Mouse (Mus musculus): ENCODE data around the gene Gga3. TPM values are rescaled to one million over a fixed set of nuclear protein-coding genes. Genes with fewer than 3 reads are reported as not detected.

The Gga3 gene
- polyA plus RNA-seq, 1 experiment from 2014 or later: 13.6 TPM

GRCm38 (mm10) chr11:115643265-115643664, 39.4 kb upstream of the Gga3 start:
- DNase-seq (ENCODE audit: low spot score) (no peak), ATAC-seq (replicated peaks; ENCODE audit: insufficient number of reproducible peaks, low FRiP score, low TSS enrichment, low read depth) (no peak)
- Histone ChIP-seq H3K4me2 (ENCODE audit: low read depth, low read length) (no peak overlapping the region), H3K4me3 (ENCODE audit: low read depth, low read length) (no peak overlapping the region), H3K9me3 (replicated peaks; ENCODE audit: control insufficient read depth, low read length) (no peaks in the 10 kb centered on the region), H3K27ac (replicated peaks; ENCODE audit: low read depth, low read length) (no peak overlapping the region), H3K27me3 (ENCODE audit: control insufficient read depth, insufficient read depth, low read length) (no peaks in the 10 kb centered on the region), H3K9ac (replicated peaks; ENCODE audit: low read length) (no peak overlapping the region), H3K36me3 (replicated peaks; ENCODE audit: control insufficient read depth, insufficient read depth, low read depth, low read length) (no peaks in the 10 kb centered on the region), H3K4me1 (ENCODE audit: control insufficient read depth, insufficient read depth, low read length) (no peaks in the 10 kb centered on the region)
- WGBS: 80% methylated on average over 10 of the region's 10 CpGs

GRCm38 (mm10) chr11:115642705-115643104, 38.9 kb upstream of the Gga3 start:
- Histone ChIP-seq H3K36me3 (replicated peaks; ENCODE audit: control insufficient read depth, insufficient read depth, low read depth, low read length) (no peaks in the 10 kb centered on the region), H3K4me2 (ENCODE audit: low read depth, low read length) (no peak overlapping the region), H3K27ac (replicated peaks; ENCODE audit: low read depth, low read length) (no peak overlapping the region), H3K4me3 (ENCODE audit: low read depth, low read length) (no peak overlapping the region), H3K27me3 (ENCODE audit: control insufficient read depth, insufficient read depth, low read length) (no peaks in the 10 kb centered on the region), H3K4me1 (ENCODE audit: control insufficient read depth, insufficient read depth, low read length) (no peaks in the 10 kb centered on the region), H3K9ac (replicated peaks; ENCODE audit: low read length) (no peak overlapping the region), H3K9me3 (replicated peaks; ENCODE audit: control insufficient read depth, low read length) (no peaks in the 10 kb centered on the region)
- ATAC-seq (replicated peaks; ENCODE audit: insufficient number of reproducible peaks, low FRiP score, low TSS enrichment, low read depth) (no peak), DNase-seq (ENCODE audit: low spot score) (no peak)
- 98% methylated on average over 2 of the region's 2 CpGs for WGBS

- H3K4me1 ChIP-seq (ENCODE audit: control insufficient read depth, insufficient read depth, low read length): no peaks in the 10 kb centered on the region
- H3K4me3 ChIP-seq (ENCODE audit: low read depth, low read length): no peak overlapping the region
- ATAC-seq (replicated peaks; ENCODE audit: insufficient number of reproducible peaks, low FRiP score, low TSS enrichment, low read depth) (no peak), DNase-seq (ENCODE audit: low spot score) (no peak)
- no peak overlapping the region for H3K27ac ChIP-seq (replicated peaks; ENCODE audit: low read depth, low read length)
- H3K36me3 ChIP-seq (replicated peaks; ENCODE audit: control insufficient read depth, insufficient read depth, low read depth, low read length): no peaks in the 10 kb centered on the region
- no peak overlapping the region for H3K4me2 ChIP-seq (ENCODE audit: low read depth, low read length)
- no peaks in the 10 kb centered on the region for H3K9me3 ChIP-seq (replicated peaks; ENCODE audit: control insufficient read depth, low read length)
- 82% methylated on average over 4 of the region's 4 CpGs for WGBS
- no peaks in the 10 kb centered on the region for H3K27me3 ChIP-seq (ENCODE audit: control insufficient read depth, insufficient read depth, low read length)
- no peak overlapping the region for H3K9ac ChIP-seq (replicated peaks; ENCODE audit: low read length)
These were observed 37.8 kb upstream of the Gga3 start for GRCm38 (mm10) chr11:115641664-115642036.

- Histone ChIP-seq H3K4me2 (ENCODE audit: low read depth, low read length) (no peak overlapping the region), H3K9me3 (replicated peaks; ENCODE audit: control insufficient read depth, low read length) (no peaks in the 10 kb centered on the region), H3K4me3 (ENCODE audit: low read depth, low read length) (no peak overlapping the region), H3K4me1 (ENCODE audit: control insufficient read depth, insufficient read depth, low read length) (no peaks in the 10 kb centered on the region), H3K27ac (replicated peaks; ENCODE audit: low read depth, low read length) (no peak overlapping the region), H3K9ac (replicated peaks; ENCODE audit: low read length) (no peak overlapping the region), H3K36me3 (replicated peaks; ENCODE audit: control insufficient read depth, insufficient read depth, low read depth, low read length) (no peaks in the 10 kb centered on the region), H3K27me3 (ENCODE audit: control insufficient read depth, insufficient read depth, low read length) (no peaks in the 10 kb centered on the region)
- ATAC-seq (replicated peaks; ENCODE audit: insufficient number of reproducible peaks, low FRiP score, low TSS enrichment, low read depth) (no peak; the same call in 1 of the 2 replicates), DNase-seq (ENCODE audit: low spot score) (no peak)
- 51% methylated on average over 14 of the region's 14 CpGs for WGBS
These were observed 37.3 kb upstream of the Gga3 start for GRCm38 (mm10) chr11:115640978-115641663.

GRCm38 (mm10) chr11:115640311-115640828, 36.5 kb upstream of the Gga3 start:
- Histone ChIP-seq H3K4me1 (ENCODE audit: control insufficient read depth, insufficient read depth, low read length) (no peaks in the 10 kb centered on the region), H3K36me3 (replicated peaks; ENCODE audit: control insufficient read depth, insufficient read depth, low read depth, low read length) (no peaks in the 10 kb centered on the region), H3K27ac (replicated peaks; ENCODE audit: low read depth, low read length) (no peak overlapping the region), H3K4me2 (ENCODE audit: low read depth, low read length) (no peak overlapping the region), H3K9me3 (replicated peaks; ENCODE audit: control insufficient read depth, low read length) (no peaks in the 10 kb centered on the region), H3K4me3 (ENCODE audit: low read depth, low read length) (no peak overlapping the region), H3K9ac (replicated peaks; ENCODE audit: low read length) (no peak overlapping the region), H3K27me3 (ENCODE audit: control insufficient read depth, insufficient read depth, low read length) (no peaks in the 10 kb centered on the region)
- ATAC-seq (replicated peaks; ENCODE audit: insufficient number of reproducible peaks, low FRiP score, low TSS enrichment, low read depth): no peak
- no peak for DNase-seq (ENCODE audit: low spot score)
- WGBS: 86% methylated on average over 3 of the region's 4 CpGs

GRCm38 (mm10) chr11:115639540-115639939, 35.7 kb upstream of the Gga3 start:
- no peaks in the 10 kb centered on the region for H3K36me3 ChIP-seq (replicated peaks; ENCODE audit: control insufficient read depth, insufficient read depth, low read depth, low read length)
- 92% methylated on average over 4 of the region's 4 CpGs for WGBS
- no peaks in the 10 kb centered on the region for H3K27me3 ChIP-seq (ENCODE audit: control insufficient read depth, insufficient read depth, low read length)
- no peaks in the 10 kb centered on the region for H3K9me3 ChIP-seq (replicated peaks; ENCODE audit: control insufficient read depth, low read length)
- H3K4me1 ChIP-seq (ENCODE audit: control insufficient read depth, insufficient read depth, low read length): no peaks in the 10 kb centered on the region
- ATAC-seq (replicated peaks; ENCODE audit: insufficient number of reproducible peaks, low FRiP score, low TSS enrichment, low read depth): no peak
- H3K27ac ChIP-seq (replicated peaks; ENCODE audit: low read depth, low read length): no peak overlapping the region
- H3K4me3 ChIP-seq (ENCODE audit: low read depth, low read length): no peak overlapping the region
- H3K4me2 ChIP-seq (ENCODE audit: low read depth, low read length): no peak overlapping the region
- H3K9ac ChIP-seq (replicated peaks; ENCODE audit: low read length): no peak overlapping the region
- DNase-seq (ENCODE audit: low spot score): no peak

GRCm38 (mm10) chr11:115638498-115639409, 34.9 kb upstream of the Gga3 start:
- no peak for DNase-seq (ENCODE audit: low spot score)
- Histone ChIP-seq H3K9ac (replicated peaks; ENCODE audit: low read length) (no peak overlapping the region), H3K9me3 (replicated peaks; ENCODE audit: control insufficient read depth, low read length) (no peaks in the 10 kb centered on the region), H3K36me3 (replicated peaks; ENCODE audit: control insufficient read depth, insufficient read depth, low read depth, low read length) (no peaks in the 10 kb centered on the region), H3K4me3 (ENCODE audit: low read depth, low read length) (no peak overlapping the region), H3K4me2 (ENCODE audit: low read depth, low read length) (no peak overlapping the region), H3K27ac (replicated peaks; ENCODE audit: low read depth, low read length) (no peak overlapping the region), H3K4me1 (ENCODE audit: control insufficient read depth, insufficient read depth, low read length) (no peaks in the 10 kb centered on the region), H3K27me3 (ENCODE audit: control insufficient read depth, insufficient read depth, low read length) (no peaks in the 10 kb centered on the region)
- ATAC-seq (replicated peaks; ENCODE audit: insufficient number of reproducible peaks, low FRiP score, low TSS enrichment, low read depth): no peak
- WGBS: 77% methylated on average over 5 of the region's 5 CpGs

- no peak overlapping the region for H3K4me2 ChIP-seq (ENCODE audit: low read depth, low read length)
- H3K9ac ChIP-seq (replicated peaks; ENCODE audit: low read length): no peak overlapping the region
- WGBS: 83% methylated on average over 3 of the region's 3 CpGs
- H3K36me3 ChIP-seq (replicated peaks; ENCODE audit: control insufficient read depth, insufficient read depth, low read depth, low read length): no peaks in the 10 kb centered on the region
- no peaks in the 10 kb centered on the region for H3K9me3 ChIP-seq (replicated peaks; ENCODE audit: control insufficient read depth, low read length)
- no peaks in the 10 kb centered on the region for H3K4me1 ChIP-seq (ENCODE audit: control insufficient read depth, insufficient read depth, low read length)
- H3K27ac ChIP-seq (replicated peaks; ENCODE audit: low read depth, low read length): no peak overlapping the region
- no peak for DNase-seq (ENCODE audit: low spot score)
- no peak overlapping the region for H3K4me3 ChIP-seq (ENCODE audit: low read depth, low read length)
- H3K27me3 ChIP-seq (ENCODE audit: control insufficient read depth, insufficient read depth, low read length): no peaks in the 10 kb centered on the region
- ATAC-seq (replicated peaks; ENCODE audit: insufficient number of reproducible peaks, low FRiP score, low TSS enrichment, low read depth): no peak
These were observed 33.1 kb upstream of the Gga3 start for GRCm38 (mm10) chr11:115636960-115637359.

All from embryonic facial prominence, embryonic 11.5 days (tissue).